Mouse (Mus musculus): ENCODE results near the gene Lypd6. TPM values are rescaled to one million over a fixed set of nuclear protein-coding genes. Genes with fewer than 3 reads are reported as not detected.

Gene Lypd6
- polyA plus RNA-seq, 1 experiment from 2014 or later = 0.13 TPM

GRCm38 (mm10) chr2:50225019-50225418, 158.8 kb downstream of the Lypd6 start:
- Histone ChIP-seq H3K4me3 (replicated peaks) (no peak overlapping the region), H3K27ac (replicated peaks) (no peak overlapping the region), H3K4me2 (no peak overlapping the region), H3K9ac (no peak overlapping the region), H3K9me3 (replicated peaks) (no peaks in the 10 kb centered on the region), H3K36me3 (replicated peaks) (no peaks in the 10 kb centered on the region), H3K4me1 (replicated peaks) (no peaks in the 10 kb centered on the region), H3K27me3 (no peaks in the 10 kb centered on the region)
- 55% methylated on average over 4 of the region's 4 CpGs for WGBS (ENCODE audit: insufficient replicate concordance)
- no peak for ATAC-seq (ENCODE audit: insufficient read depth)

GRCm38 (mm10) chr2:50233491-50233890, 167.3 kb downstream of the Lypd6 start:
- H3K9me3 ChIP-seq (replicated peaks) = no peaks in the 10 kb centered on the region
- H3K4me1 ChIP-seq (replicated peaks) = no peaks in the 10 kb centered on the region
- no peak overlapping the region for H3K4me2 ChIP-seq
- no peak overlapping the region for H3K9ac ChIP-seq
- no peak for ATAC-seq (ENCODE audit: insufficient read depth)
- no peaks in the 10 kb centered on the region for H3K36me3 ChIP-seq (replicated peaks)
- no peak overlapping the region for H3K27ac ChIP-seq (replicated peaks)
- H3K27me3 ChIP-seq = no peaks in the 10 kb centered on the region
- H3K4me3 ChIP-seq (replicated peaks) = no peak overlapping the region
- 65% methylated on average over 8 of the region's 8 CpGs for WGBS (ENCODE audit: insufficient replicate concordance)

Other genes starting within 250 kb of the Lypd6 start
- gene Mmadhc, start 230.4 kb downstream of the Lypd6 start, polyA plus RNA-seq (2015; fragmentation: Nextera tagmentation; extraction: Ambion mirVana) = 77.7 and 81.9 TPM in 2 replicates